Mouse (Mus musculus) heart, adult 2 months (tissue): ENCODE data around the gene Ehd4.

Source experiments
- CTCF ChIP-seq: fragments of 200-600 bp; IDR thresholded peaks from 2 replicates; pipeline ENCODE4 v1.8.1; 2022; ENCODE audit warnings: antibody characterized with exemption, mild to moderate bottlenecking, moderate library complexity
- POLR2A ChIP-seq: fragments of 200-500 bp; IDR thresholded peaks from 2 replicates; pipeline ENCODE4 v1.6.1; 2011; ENCODE audit warnings: mild to moderate bottlenecking, low read depth, low read length, control low read depth; ENCODE audit not compliant: insufficient read depth

DNA sequence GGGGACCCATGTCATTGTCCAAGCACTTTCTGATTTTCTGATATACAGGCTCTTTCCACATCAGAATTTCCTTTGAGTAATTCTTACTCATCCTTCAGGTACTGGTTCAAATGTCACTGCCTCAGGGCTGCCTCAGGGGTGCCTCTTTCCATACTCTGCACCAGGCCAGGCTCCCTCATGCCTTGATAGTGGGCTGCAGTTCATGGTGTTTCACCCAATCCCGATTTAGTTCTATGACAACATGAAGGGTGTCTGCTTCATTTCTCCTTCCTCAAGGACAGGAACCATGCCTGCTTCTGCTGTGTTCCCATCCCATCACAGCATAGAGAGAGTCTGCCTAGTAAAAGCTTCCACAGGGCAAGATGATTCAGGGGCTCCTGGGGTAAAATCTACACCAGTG, 27.5 kb downstream of the Ehd4 start:
- TF ChIP-seq CTCF (no peak), POLR2A (no peak)
